ENCODE assay signal across 12 mouse cellular contexts in the genomic region with DNA sequence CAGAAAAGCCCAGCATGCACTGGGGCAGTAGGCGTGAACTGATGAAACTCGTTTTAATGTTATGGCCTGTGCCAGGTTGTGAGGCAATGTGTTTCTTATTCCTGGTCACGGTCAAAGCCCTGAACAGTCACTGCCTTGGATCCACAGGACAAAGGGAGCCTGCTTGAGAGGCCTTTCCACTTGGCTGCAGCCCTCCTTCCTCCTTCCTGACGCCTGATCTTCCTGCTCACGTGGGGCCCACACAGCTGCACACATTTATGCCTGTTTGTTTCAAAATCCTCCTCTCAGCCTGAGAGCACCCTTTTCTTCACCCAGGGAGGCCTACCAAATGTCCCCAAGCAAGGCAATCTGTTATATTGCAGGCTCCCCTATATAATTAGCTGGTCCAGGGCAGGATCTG. TPM values are rescaled to one million over a fixed set of nuclear protein-coding genes. Genes with fewer than 3 reads are reported as not detected.
DNase-seq lines count a peak whose midpoint lies in the region; ATAC-seq and TF ChIP-seq lines count a peak whose summit lies in the region.
"Had no signal": no experiment of that assay in that cellular context is flagged by ENCODE, and none has a peak within 500 bp of the region (broad histone marks: within the 10 kb centered on the region; RNA-seq: fewer than 3 reads in every experiment).

No protein-coding gene starts in this region.

- no peak for TF ChIP-seq CTCF in brain, embryonic 14.5 days (IDR thresholded peaks at IDR 0.05; ENCODE audit: borderline replicate concordance, extremely low read depth, insufficient read depth, insufficient read length)
- no peak for TF ChIP-seq CTCF in lung, postnatal 0 days (IDR thresholded peaks at IDR 0.05)

- H3K36me3 ChIP-seq in heart, embryonic 16.5 days (ENCODE audit: control insufficient read depth, insufficient read depth) = no peaks in the 10 kb centered on the region
- no peaks in the 10 kb centered on the region for H3K36me3 ChIP-seq in heart, embryonic 11.5 days (ENCODE audit: control insufficient read depth, insufficient read depth, low read length)
- H3K36me3 ChIP-seq in lung, postnatal 0 days (ENCODE audit: insufficient read depth, low read length) = no peaks in the 10 kb centered on the region
- H3K36me3 ChIP-seq in liver, embryonic 11.5 days (ENCODE audit: control insufficient read depth, insufficient read depth, low read length) = no peaks in the 10 kb centered on the region
- H3K36me3 ChIP-seq: liver, embryonic 13.5 days had no signal

- H3K27me3 ChIP-seq in heart, embryonic 16.5 days (ENCODE audit: control insufficient read depth, insufficient read depth, low read length) = no peaks in the 10 kb centered on the region
- H3K27me3 ChIP-seq in heart, embryonic 11.5 days (ENCODE audit: control insufficient read depth, insufficient read depth, low read length) = no peaks in the 10 kb centered on the region
- no peaks in the 10 kb centered on the region for H3K27me3 ChIP-seq in lung, postnatal 0 days (replicated peaks; ENCODE audit: insufficient read depth, low read length)
- H3K27me3 ChIP-seq in liver, embryonic 11.5 days (replicated peaks; ENCODE audit: control insufficient read depth, insufficient read depth, low read length) = 0 out of 2 replicates have a peak, but pooled peaks cover 2% of the 10 kb centered on the region

- peaks cover 21% of the 10 kb centered on the region for H3K4me1 ChIP-seq in heart, embryonic 16.5 days (ENCODE audit: control insufficient read depth, insufficient read depth, low read length)
- H3K4me1 ChIP-seq in heart, embryonic 11.5 days (ENCODE audit: control insufficient read depth, insufficient read depth, low read length) = peaks cover 24% of the 10 kb centered on the region
- H3K4me1 ChIP-seq in lung, postnatal 0 days (ENCODE audit: insufficient read depth, low read depth, low read length) = peaks cover 21% of the 10 kb centered on the region; the same call in 1 of the 2 replicates
- H3K4me1 ChIP-seq in liver, embryonic 11.5 days (replicated peaks; ENCODE audit: control insufficient read depth, insufficient read depth, low read length) = peaks cover 24% of the 10 kb centered on the region

- peak overlapping the region; percentile 32; the same call in 1 of the 2 replicates for H3K27ac ChIP-seq in heart, embryonic 16.5 days (ENCODE audit: low read length)
- H3K27ac ChIP-seq in heart, embryonic 11.5 days (ENCODE audit: low read depth, low read length) = no peak overlapping the region
- H3K27ac ChIP-seq in lung, postnatal 0 days (ENCODE audit: low read length) = peak overlapping the region; percentile 26; the same call in 1 of the 2 replicates
- H3K27ac ChIP-seq in liver, embryonic 11.5 days (ENCODE audit: low read depth, low read length) = no peak overlapping the region
- H3K27ac ChIP-seq: liver, embryonic 13.5 days had no signal

- H3K4me2 ChIP-seq in heart, embryonic 16.5 days (ENCODE audit: low read depth, low read length) = no peak overlapping the region
- H3K4me2 ChIP-seq in heart, embryonic 11.5 days = no peak overlapping the region
- H3K4me2 ChIP-seq in lung, postnatal 0 days (replicated peaks; ENCODE audit: low read depth, low read length) = no peak overlapping the region
- no peak overlapping the region for H3K4me2 ChIP-seq in liver, embryonic 11.5 days
- H3K4me2 ChIP-seq: liver, embryonic 13.5 days had no signal

- TF ChIP-seq EP300 in lung, postnatal 0 days (IDR thresholded peaks at IDR 0.05) = no peak

- DNase-seq in brain, embryonic 14.5 days (ENCODE audit: low read depth) = peak; percentile 50
- DNase-seq in kidney, adult 11 months = peak; percentile 68
- peak; percentile 70 for DNase-seq in lung, postnatal 0 days (ENCODE audit: low spot score)
- DNase-seq in liver, embryonic 11.5 days (ENCODE audit: low spot score) = no peak
- no peak for DNase-seq in cerebellum, postnatal 25 days
- no peak for DNase-seq in thymus, postnatal 36 days
- DNase-seq: cerebellum, adult 11 months; liver, embryonic 13.5 days; right cerebral cortex, adult 18-20 months had no signal

- H3K9ac ChIP-seq in heart, embryonic 16.5 days (ENCODE audit: low read length) = no peak overlapping the region
- H3K9ac ChIP-seq in heart, embryonic 11.5 days (ENCODE audit: low read depth, low read length) = no peak overlapping the region
- H3K9ac ChIP-seq in lung, postnatal 0 days (replicated peaks; ENCODE audit: low read depth) = no peak overlapping the region
- H3K9ac ChIP-seq in liver, embryonic 11.5 days (ENCODE audit: low read depth, low read length) = no peak overlapping the region
- H3K9ac ChIP-seq: liver, embryonic 13.5 days had no signal

- no peak overlapping the region for H3K4me3 ChIP-seq in heart, embryonic 16.5 days (ENCODE audit: low read length)
- no peak overlapping the region for H3K4me3 ChIP-seq in heart, embryonic 11.5 days (ENCODE audit: low read depth, low read length)
- H3K4me3 ChIP-seq in lung, postnatal 0 days (ENCODE audit: low read depth, low read length) = no peak overlapping the region
- H3K4me3 ChIP-seq in liver, embryonic 11.5 days (ENCODE audit: low read depth, low read length) = no peak overlapping the region
- H3K4me3 ChIP-seq: liver, embryonic 13.5 days; myocyte had no signal

- 57% methylated on average over 5 of the region's 5 CpGs for WGBS in heart, embryonic 16.5 days
- 66% methylated on average over 5 of the region's 5 CpGs for WGBS in heart, embryonic 11.5 days (ENCODE audit: insufficient replicate concordance)
- 34% methylated on average over 5 of the region's 5 CpGs for WGBS in lung, postnatal 0 days
- 70% methylated on average over 5 of the region's 5 CpGs for WGBS in liver, embryonic 11.5 days

- ATAC-seq in heart, embryonic 16.5 days (replicated peaks; ENCODE audit: extremely low read depth, insufficient read depth, low FRiP score) = no peak
- no peak for ATAC-seq in heart, embryonic 11.5 days (replicated peaks; ENCODE audit: insufficient number of reproducible peaks, low FRiP score, low TSS enrichment)
- ATAC-seq in lung, postnatal 0 days = peak; percentile 46
- ATAC-seq in liver, embryonic 11.5 days (replicated peaks; ENCODE audit: low FRiP score) = no peak

- H3K9me3 ChIP-seq in heart, embryonic 16.5 days (replicated peaks; ENCODE audit: control insufficient read depth, low read length) = no peaks in the 10 kb centered on the region
- no peaks in the 10 kb centered on the region for H3K9me3 ChIP-seq in heart, embryonic 11.5 days (replicated peaks; ENCODE audit: control insufficient read depth, low read length)
- H3K9me3 ChIP-seq in lung, postnatal 0 days (ENCODE audit: low read length) = no peaks in the 10 kb centered on the region
- H3K9me3 ChIP-seq in liver, embryonic 11.5 days (ENCODE audit: control insufficient read depth, low read length) = no peaks in the 10 kb centered on the region
- H3K9me3 ChIP-seq: liver, embryonic 13.5 days had no signal

- no peak for TF ChIP-seq POLR2A in brain, embryonic 14.5 days (IDR thresholded peaks at IDR 0.05; ENCODE audit: borderline replicate concordance, extremely low read depth, insufficient read depth, insufficient read length, poor library complexity, severe bottlenecking)

RNA-seq across cellular contexts. Expression of a gene that starts 25.6 kb away (rescaled TPM):
- polyA plus RNA-seq in heart, embryonic 16.5 days (2015; fragmentation: Nextera tagmentation; extraction: Ambion mirVana) = 321 and 325 TPM in 2 replicates
- 284 and 293 TPM in 2 replicates for polyA plus RNA-seq in heart, embryonic 11.5 days (2014; fragmentation: Nextera tagmentation; extraction: Ambion mirVana)
- 163 and 168 TPM in 2 replicates for polyA plus RNA-seq in brain, embryonic 14.5 days (2012; rRNA removed)
- polyA plus RNA-seq in lung, postnatal 0 days (2015; fragmentation: Nextera tagmentation; extraction: Ambion mirVana) = 121 and 122 TPM in 2 replicates
- 377 and 390 TPM in 2 replicates for polyA plus RNA-seq in liver, embryonic 11.5 days (2014; fragmentation: Nextera tagmentation; extraction: Ambion mirVana)

RNA-seq across cellular contexts. Expression of a gene that starts 53.3 kb away (rescaled TPM):
- 0.76 and 1.0 TPM in 2 replicates for polyA plus RNA-seq in heart, embryonic 16.5 days (2015; fragmentation: Nextera tagmentation; extraction: Ambion mirVana)
- polyA plus RNA-seq in heart, embryonic 11.5 days (2014; fragmentation: Nextera tagmentation; extraction: Ambion mirVana) = 1.2 and 1.7 TPM in 2 replicates
- 18.0 and 23.7 TPM in 2 replicates for polyA plus RNA-seq in brain, embryonic 14.5 days (2012; rRNA removed)
- 0.21 and 0.24 TPM in 2 replicates for polyA plus RNA-seq in lung, postnatal 0 days (2015; fragmentation: Nextera tagmentation; extraction: Ambion mirVana)
- polyA plus RNA-seq in liver, embryonic 11.5 days (2014; fragmentation: Nextera tagmentation; extraction: Ambion mirVana) = 3.3 and 3.6 TPM in 2 replicates

Comparison
In these comparisons a context has a peak if more than half of its experiments do, and no peak if none do; other contexts are left out.
1. H3K27ac ChIP-seq: peak in heart, embryonic 16.5 days (single experiment) and lung, postnatal 0 days (single experiment); none in heart, embryonic 11.5 days (single experiment) and liver, embryonic 11.5 days (single experiment).
2. DNase-seq: peak in brain, embryonic 14.5 days (single experiment), kidney, adult 11 months (single experiment) and lung, postnatal 0 days (single experiment); none in liver, embryonic 11.5 days (single experiment), cerebellum, postnatal 25 days (0 of 2) and thymus, postnatal 36 days (0 of 2).